Mouse (Mus musculus) heart, adult 2 months (tissue): ENCODE data around the gene Ube2s.

ENCODE experiments used
- CTCF ChIP-seq: fragments of 200-600 bp; IDR thresholded peaks from 2 replicates; pipeline ENCODE4 v1.8.1; 2022; ENCODE audit warnings: antibody characterized with exemption, mild to moderate bottlenecking, moderate library complexity
- EP300 ChIP-seq: fragments of 200-500 bp; IDR thresholded peaks from 2 replicates; pipeline ENCODE4 v1.6.1; 2011; ENCODE audit warnings: low read depth, low read length, control low read depth; ENCODE audit not compliant: insufficient read depth
- POLR2A ChIP-seq: fragments of 200-500 bp; IDR thresholded peaks from 2 replicates; pipeline ENCODE4 v1.6.1; 2011; ENCODE audit warnings: mild to moderate bottlenecking, low read depth, low read length, control low read depth; ENCODE audit not compliant: insufficient read depth

DNA sequence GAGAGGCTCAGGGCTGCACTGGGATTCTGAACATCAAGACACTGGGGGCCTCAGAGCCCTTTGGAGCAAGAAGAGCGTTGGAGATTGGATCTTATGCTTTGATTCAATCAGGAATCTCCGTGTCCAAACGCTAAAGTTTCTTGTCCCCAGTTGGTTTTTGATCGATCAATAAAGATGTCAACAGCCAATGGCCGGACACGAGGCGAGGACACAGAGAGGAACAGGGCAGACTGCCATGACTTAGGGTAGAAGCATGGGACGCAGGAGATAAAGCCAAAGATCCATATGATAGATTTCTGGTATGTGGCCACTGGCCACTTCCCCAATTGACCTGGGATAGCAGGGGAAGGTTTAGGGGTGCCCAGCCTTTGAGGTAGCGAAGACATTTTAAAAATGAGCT lies 44.1 kb upstream of the Ube2s start:
- TF ChIP-seq POLR2A, result no peak
- no peak for TF ChIP-seq CTCF
- TF ChIP-seq EP300, result no peak
